Mouse (Mus musculus): Measurements from ENCODE around the gene 1700013G24Rik. TPM values are rescaled to one million over a fixed set of nuclear protein-coding genes. Genes with fewer than 3 reads are reported as not detected.

1700013G24Rik gene
- polyA plus RNA-seq, 1 experiment from 2014 or later, result not detected

GRCm38 (mm10) chr4:137461217-137461616, 8.1 kb downstream of the 1700013G24Rik start:
- 73% methylated on average over 4 of the region's 4 CpGs for WGBS
- DNase-seq (ENCODE audit: low spot score) (no peak), ATAC-seq (replicated peaks; ENCODE audit: low FRiP score) (no peak)
- H3K4me1 ChIP-seq (replicated peaks; ENCODE audit: control insufficient read depth, insufficient read depth, low read length), result peaks cover 11% of the 10 kb centered on the region
- H3K27me3 ChIP-seq (replicated peaks; ENCODE audit: control insufficient read depth, insufficient read depth, low read length), result no peaks in the 10 kb centered on the region
- H3K9ac ChIP-seq (ENCODE audit: low read depth, low read length), result no peak overlapping the region
- H3K27ac ChIP-seq (ENCODE audit: low read depth, low read length), result no peak overlapping the region
- H3K4me2 ChIP-seq, result no peak overlapping the region
- no peak overlapping the region for H3K4me3 ChIP-seq (ENCODE audit: low read depth, low read length)
- H3K9me3 ChIP-seq (ENCODE audit: control insufficient read depth, low read length), result no peaks in the 10 kb centered on the region
- no peaks in the 10 kb centered on the region for H3K36me3 ChIP-seq (ENCODE audit: control insufficient read depth, insufficient read depth, low read length)

- 72% methylated on average over 16 of the region's 16 CpGs for WGBS
Measured at GRCm38 (mm10) chr4:137461981-137462690, 9.1 kb downstream of the 1700013G24Rik start.

GRCm38 (mm10) chr4:137465125-137465787, 12.2 kb downstream of the 1700013G24Rik start:
- DNase-seq (ENCODE audit: low spot score), result no peak
- no peak for ATAC-seq (replicated peaks; ENCODE audit: low FRiP score)
- Histone ChIP-seq H3K4me3 (ENCODE audit: low read depth, low read length) (no peak overlapping the region), H3K36me3 (ENCODE audit: control insufficient read depth, insufficient read depth, low read length) (no peaks in the 10 kb centered on the region), H3K4me2 (no peak overlapping the region), H3K9me3 (ENCODE audit: control insufficient read depth, low read length) (no peaks in the 10 kb centered on the region), H3K4me1 (replicated peaks; ENCODE audit: control insufficient read depth, insufficient read depth, low read length) (peaks cover 16% of the 10 kb centered on the region), H3K9ac (ENCODE audit: low read depth, low read length) (no peak overlapping the region), H3K27me3 (replicated peaks; ENCODE audit: control insufficient read depth, insufficient read depth, low read length) (0 out of 2 replicates have a peak, but pooled peaks cover 2% of the 10 kb centered on the region), H3K27ac (ENCODE audit: low read depth, low read length) (no peak overlapping the region)
- WGBS, result 65% methylated on average over 13 of the region's 13 CpGs

More at GRCm38 (mm10) chr4:137461981-137462690, 9.1 kb downstream of the 1700013G24Rik start:
- DNase-seq (ENCODE audit: low spot score), result no peak
- Histone ChIP-seq H3K9ac (ENCODE audit: low read depth, low read length) (no peak overlapping the region), H3K27ac (ENCODE audit: low read depth, low read length) (no peak overlapping the region), H3K4me3 (ENCODE audit: low read depth, low read length) (no peak overlapping the region), H3K4me1 (replicated peaks; ENCODE audit: control insufficient read depth, insufficient read depth, low read length) (peaks cover 6% of the 10 kb centered on the region), H3K27me3 (replicated peaks; ENCODE audit: control insufficient read depth, insufficient read depth, low read length) (no peaks in the 10 kb centered on the region), H3K36me3 (ENCODE audit: control insufficient read depth, insufficient read depth, low read length) (no peaks in the 10 kb centered on the region), H3K4me2 (no peak overlapping the region), H3K9me3 (ENCODE audit: control insufficient read depth, low read length) (no peaks in the 10 kb centered on the region)
- ATAC-seq (replicated peaks; ENCODE audit: low FRiP score), result no peak

GRCm38 (mm10) chr4:137466991-137467390, 13.9 kb downstream of the 1700013G24Rik start:
- H3K36me3 ChIP-seq (ENCODE audit: control insufficient read depth, insufficient read depth, low read length), result no peaks in the 10 kb centered on the region
- no peak overlapping the region; the same call in 1 of the 2 replicates for H3K27ac ChIP-seq (ENCODE audit: low read depth, low read length)
- peaks cover 23% of the 10 kb centered on the region for H3K4me1 ChIP-seq (replicated peaks; ENCODE audit: control insufficient read depth, insufficient read depth, low read length)
- 71% methylated on average over 4 of the region's 4 CpGs for WGBS
- no peaks in the 10 kb centered on the region for H3K9me3 ChIP-seq (ENCODE audit: control insufficient read depth, low read length)
- DNase-seq (ENCODE audit: low spot score) (no peak), ATAC-seq (replicated peaks; ENCODE audit: low FRiP score) (no peak)
- no peak overlapping the region for H3K4me2 ChIP-seq
- no peak overlapping the region for H3K4me3 ChIP-seq (ENCODE audit: low read depth, low read length)
- 0 out of 2 replicates have a peak, but pooled peaks cover 2% of the 10 kb centered on the region for H3K27me3 ChIP-seq (replicated peaks; ENCODE audit: control insufficient read depth, insufficient read depth, low read length)
- no peak overlapping the region for H3K9ac ChIP-seq (ENCODE audit: low read depth, low read length)

- Histone ChIP-seq H3K4me1 (replicated peaks; ENCODE audit: control insufficient read depth, insufficient read depth, low read length) (peaks cover 23% of the 10 kb centered on the region), H3K4me2 (no peak overlapping the region; the same call in 1 of the 2 replicates), H3K27ac (ENCODE audit: low read depth, low read length) (peak overlapping the region; percentile 16; the same call in 1 of the 2 replicates), H3K36me3 (ENCODE audit: control insufficient read depth, insufficient read depth, low read length) (no peaks in the 10 kb centered on the region), H3K27me3 (replicated peaks; ENCODE audit: control insufficient read depth, insufficient read depth, low read length) (0 out of 2 replicates have a peak, but pooled peaks cover 2% of the 10 kb centered on the region), H3K9me3 (ENCODE audit: control insufficient read depth, low read length) (no peaks in the 10 kb centered on the region), H3K4me3 (ENCODE audit: low read depth, low read length) (no peak overlapping the region), H3K9ac (ENCODE audit: low read depth, low read length) (no peak overlapping the region)
- 82% methylated on average over 2 of the region's 2 CpGs for WGBS
- ATAC-seq (replicated peaks; ENCODE audit: low FRiP score) (no peak), DNase-seq (ENCODE audit: low spot score) (no peak)
Measured at GRCm38 (mm10) chr4:137467525-137467924, 14.4 kb downstream of the 1700013G24Rik start.

GRCm38 (mm10) chr4:137468260-137469080, 15.4 kb downstream of the 1700013G24Rik start, which contains the start of gene Hspg2:
Gene Hspg2 (plus strand): TSS chr4:137468769.
- peak within 1 kb of the TSS; percentile 72 for H3K9ac ChIP-seq (ENCODE audit: low read depth, low read length)
- peak; percentile 99 for DNase-seq (ENCODE audit: low spot score)
- H3K36me3 ChIP-seq (ENCODE audit: control insufficient read depth, insufficient read depth, low read length), result no peaks in the 10 kb centered on the region
- peak within 1 kb of the TSS; percentile 23; the same call in 1 of the 2 replicates for H3K27ac ChIP-seq (ENCODE audit: low read depth, low read length)
- peak within 1 kb of the TSS; percentile 91 for H3K4me2 ChIP-seq
- 0 out of 2 replicates have a peak, but pooled peaks cover 2% of the 10 kb centered on the region for H3K27me3 ChIP-seq (replicated peaks; ENCODE audit: control insufficient read depth, insufficient read depth, low read length)
- peaks cover 26% of the 10 kb centered on the region for H3K4me1 ChIP-seq (replicated peaks; ENCODE audit: control insufficient read depth, insufficient read depth, low read length)
- H3K4me3 ChIP-seq (ENCODE audit: low read depth, low read length), result peak within 1 kb of the TSS; percentile 71
- WGBS, result 2% methylated on average over 69 of the region's 72 CpGs
- H3K9me3 ChIP-seq (ENCODE audit: control insufficient read depth, low read length), result no peaks in the 10 kb centered on the region
- ATAC-seq (replicated peaks; ENCODE audit: low FRiP score), result peak; percentile 88

GRCm38 (mm10) chr4:137469081-137469844, 16.2 kb downstream of the 1700013G24Rik start:
- Histone ChIP-seq H3K4me2 (peak overlapping the region; percentile 91), H3K36me3 (ENCODE audit: control insufficient read depth, insufficient read depth, low read length) (no peaks in the 10 kb centered on the region), H3K9ac (ENCODE audit: low read depth, low read length) (peak overlapping the region; percentile 72), H3K4me1 (replicated peaks; ENCODE audit: control insufficient read depth, insufficient read depth, low read length) (peaks cover 34% of the 10 kb centered on the region), H3K27ac (ENCODE audit: low read depth, low read length) (0 out of 2 replicates have a peak overlapping the region, but pooled peaks have one; percentile 23), H3K27me3 (replicated peaks; ENCODE audit: control insufficient read depth, insufficient read depth, low read length) (0 out of 2 replicates have a peak, but pooled peaks cover 2% of the 10 kb centered on the region), H3K4me3 (ENCODE audit: low read depth, low read length) (peak overlapping the region; percentile 71), H3K9me3 (ENCODE audit: control insufficient read depth, low read length) (no peaks in the 10 kb centered on the region)
- 6% methylated on average over 20 of the region's 20 CpGs for WGBS
- no peak for ATAC-seq (replicated peaks; ENCODE audit: low FRiP score)
- no peak for DNase-seq (ENCODE audit: low spot score)
